8 mouse cellular contexts compared by ENCODE assay signal in genomic region chr5:65156853-65157252, GRCm38 (mm10). TPM values are rescaled to one million over a fixed set of nuclear protein-coding genes. Genes with fewer than 3 reads are reported as not detected.
A peak's percentile ranks its signal among the peaks of the same experiment; 100 is the strongest.
DNase-seq lines count a peak whose midpoint lies in the region; ATAC-seq and TF ChIP-seq lines count a peak whose summit lies in the region.

No protein-coding gene starts in this region.

- no peak for DNase-seq in left cerebral cortex, adult 2 months (ENCODE audit: extremely low spot score in 1 of 2, low spot score in 2 of 2)
- DNase-seq in left cerebral cortex, adult 8-10 months (ENCODE audit: low spot score in 2 of 2) = no peak
- DNase-seq in Patski (ENCODE audit: low read depth, low spot score) = no peak
- DNase-seq in liver, embryonic 14.5 days (ENCODE audit: low read depth in 3 of 3, low spot score in 3 of 3) = peak in 1 of 3 experiments; percentile 16
- peak; percentile 11 to 48 for DNase-seq in thymus, postnatal 10 days (ENCODE audit: low spot score in 2 of 2)
- DNase-seq in right cerebral cortex, postnatal 4 days = no peak
- no peak for DNase-seq in cerebellum, adult 9-11 months

- 51% methylated on average over 2 of the region's 2 CpGs for WGBS in liver, embryonic 14.5 days (ENCODE audit: insufficient replicate concordance)

- H3K4me3 ChIP-seq in left cerebral cortex, adult 2 months = no peak overlapping the region
- no peak overlapping the region for H3K4me3 ChIP-seq in liver, embryonic 14.5 days (ENCODE audit: insufficient read depth in 1 of 2, low read depth in 2 of 2, low read length in 2 of 2)

- no peak for TF ChIP-seq EP300 in liver, embryonic 14.5 days (IDR thresholded peaks at IDR 0.05; ENCODE audit: low read depth)

- no peaks in the 10 kb centered on the region; a peak in 1 of 4 replicates for H3K4me1 ChIP-seq in liver, embryonic 14.5 days (replicated peaks; ENCODE audit: control insufficient read depth in 2 of 2, insufficient read depth in 2 of 2, low read length in 1 of 2)

- intact Hi-C loops in left cerebral cortex, adult 2 months (cut with DNase I) = no loop called here

- no peak overlapping the region for H3K9ac ChIP-seq in liver, embryonic 14.5 days (replicated peaks)

- no peaks in the 10 kb centered on the region for H3K27me3 ChIP-seq in Patski
- H3K27me3 ChIP-seq in liver, embryonic 14.5 days (ENCODE audit: control insufficient read depth, insufficient read depth, low read length) = no peaks in the 10 kb centered on the region

- H3K27ac ChIP-seq in left cerebral cortex, adult 2 months = no peak overlapping the region
- H3K27ac ChIP-seq in liver, embryonic 14.5 days = no peak overlapping the region

- H3K36me3 ChIP-seq in liver, embryonic 14.5 days (replicated peaks; ENCODE audit: control insufficient read depth, insufficient read depth, low read depth) = no peaks in the 10 kb centered on the region

- H3K9me3 ChIP-seq in liver, embryonic 14.5 days (ENCODE audit: control insufficient read depth, low read length) = no peaks in the 10 kb centered on the region

- in situ Hi-C loops in Patski (cut with MboI; ENCODE audit: low pct_unique_long_range_greater_than_20kb) = no loop called here

- ATAC-seq in Patski = no peak
- peak; percentile 60 for ATAC-seq in erythroblast, adult 5-6 weeks (replicated peaks; ENCODE audit: low FRiP score, poor library complexity, severe bottlenecking)
- ATAC-seq in liver, embryonic 14.5 days (ENCODE audit: insufficient read depth) = no peak

- POLR2A ChIA-PET in Patski (lab: Charles Lee) = no interaction called here

- no peak overlapping the region for H3K4me2 ChIP-seq in liver, embryonic 14.5 days (ENCODE audit: low read depth)

- peak; percentile 50 for TF ChIP-seq CTCF in left cerebral cortex, adult 2 months (IDR thresholded peaks at IDR 0.05)
- peak; percentile 80 for TF ChIP-seq CTCF in Patski (IDR thresholded peaks at IDR 0.05)
- peak; percentile 89 for TF ChIP-seq CTCF in liver, embryonic 14.5 days (IDR thresholded peaks at IDR 0.05; ENCODE audit: low read depth)

- CTCF ChIA-PET in Patski (lab: Charles Lee) = interaction anchor here (0.6 to 1.9 kb wide), 19 partner anchors 8 to 153 kb away, joined by 3 to 12 read pairs (median 3); partner anchors contain the start of gene Wdr19

RNA-seq across cellular contexts. Expression of gene Wdr19, which starts 42.6 kb away (rescaled TPM):
- 10 to 100 TPM; 20.1 to 21.5 TPM for total RNA-seq in left cerebral cortex, adult 2 months (2021)
- 10 to 100 TPM; 20.5 to 23.6 (median 22.8) TPM for total RNA-seq in left cerebral cortex, adult 8-10 months (2022)
- 29.2 TPM for polyA plus RNA-seq in Patski (2021)
- 0.58 and 0.63 TPM in 2 replicates for total RNA-seq in erythroblast, adult 5-6 weeks (2015; ENCODE audit: low replicate concordance)
- total RNA-seq in erythroblast, adult 5-6 weeks (2017; ENCODE audit: low replicate concordance) = 0.42 and 1.2 TPM in 2 replicates
- polyA plus RNA-seq in liver, embryonic 14.5 days (2012; rRNA removed) = 0.48 and 0.68 TPM in 2 replicates
- polyA plus RNA-seq in liver, embryonic 14.5 days (2014; fragmentation: Nextera tagmentation; extraction: Ambion mirVana) = 0.46 and 0.86 TPM in 2 replicates

RNA-seq across cellular contexts. Expression of gene Klhl5, which starts 49.5 kb away (rescaled TPM):
- 10 to 100 TPM; 35.4 to 38.7 TPM for total RNA-seq in left cerebral cortex, adult 2 months (2021)
- 10 to 100 TPM; 38.4 to 43.1 (median 40.7) TPM for total RNA-seq in left cerebral cortex, adult 8-10 months (2022)
- 32.0 TPM for polyA plus RNA-seq in Patski (2021)
- 13.6 and 31.1 TPM in 2 replicates for total RNA-seq in erythroblast, adult 5-6 weeks (2015; ENCODE audit: low replicate concordance)
- total RNA-seq in erythroblast, adult 5-6 weeks (2017; ENCODE audit: low replicate concordance) = 12.9 and 14.5 TPM in 2 replicates
- polyA plus RNA-seq in liver, embryonic 14.5 days (2012; rRNA removed) = 3.7 and 4.4 TPM in 2 replicates
- 3.6 and 4.2 TPM in 2 replicates for polyA plus RNA-seq in liver, embryonic 14.5 days (2014; fragmentation: Nextera tagmentation; extraction: Ambion mirVana)

Comparison
In these comparisons a context has a peak if more than half of its experiments do, and no peak if none do; other contexts are left out.
1. DNase-seq: peak in thymus, postnatal 10 days (2 of 2); none in left cerebral cortex, adult 2 months (0 of 2), left cerebral cortex, adult 8-10 months (0 of 2), Patski (single experiment), right cerebral cortex, postnatal 4 days (single experiment) and cerebellum, adult 9-11 months (single experiment).
2. RNA of gene Wdr19, which starts 42.6 kb away (total RNA-seq): 20.5 to 23.6 TPM in left cerebral cortex, adult 8-10 months and 20.1 to 21.5 TPM in left cerebral cortex, adult 2 months; 0.42 to 1.2 TPM in erythroblast, adult 5-6 weeks; every median in the first group is over 4 times any median in the second.
3. Peak in every context shown above with its lines, with median percentiles within 50 percentile points of each other: CTCF ChIP-seq.